Comparison of ENCODE assay signal across 8 mouse cellular contexts in genomic region chr10:94035658-94036374, GRCm38 (mm10). TPM values are rescaled to one million over a fixed set of nuclear protein-coding genes. Genes with fewer than 3 reads are reported as not detected.
DNase-seq lines count a peak whose midpoint lies in the region; ATAC-seq and TF ChIP-seq lines count a peak whose summit lies in the region.

Vezt (minus strand) TSS chr10:94035817.
Fgd6 (plus strand) TSS chr10:94036001.

- H3K4me3 ChIP-seq in C2C12 (ENCODE audit: insufficient read depth, poor library complexity, severe bottlenecking) = peak within 1 kb of the TSS; percentile 99
- H3K4me3 ChIP-seq in erythroblast, embryonic 14.5 days (replicated peaks) = peak within 1 kb of the TSS; percentile 97
- H3K4me3 ChIP-seq in heart, embryonic 11.5 days (ENCODE audit: low read depth, low read length) = peak within 1 kb of the TSS; percentile 86
- peak within 1 kb of the TSS; percentile 67 for H3K4me3 ChIP-seq in kidney, embryonic 16.5 days (ENCODE audit: low read length)
- H3K4me3 ChIP-seq in liver, adult 2 months (ENCODE audit: insufficient read depth, low read depth, low read length) = peak within 1 kb of the TSS; percentile 86
- H3K4me3 ChIP-seq in myocyte = peak within 1 kb of the TSS; percentile 94

- peaks cover 42% of the 10 kb centered on the region for H3K79me2 ChIP-seq in C2C12 (ENCODE audit: control insufficient read depth, insufficient read depth)
- peaks cover 31% of the 10 kb centered on the region; the same call in 1 of the 2 replicates for H3K79me2 ChIP-seq in liver, adult 2 months (ENCODE audit: control insufficient read depth, insufficient read depth, low read length)
- H3K79me2 ChIP-seq in myocyte (ENCODE audit: control insufficient read depth, insufficient read depth) = peaks cover 48% of the 10 kb centered on the region

- DNase-seq in brain, embryonic 14.5 days (ENCODE audit: low read depth) = peak; percentile 100
- DNase-seq in liver, adult 2 months (ENCODE audit: extremely low read depth, low read depth, low spot score) = peak; percentile 93
- peak; percentile 99 for DNase-seq in splenic B cell, adult 2 months (ENCODE audit: low read depth, low spot score)

- ATAC-seq in heart, embryonic 11.5 days (replicated peaks; ENCODE audit: insufficient number of reproducible peaks, low FRiP score, low TSS enrichment) = peak; percentile 98
- ATAC-seq in kidney, embryonic 16.5 days (ENCODE audit: low FRiP score, low TSS enrichment) = peak; percentile 99

- peak within 1 kb of the TSS; percentile 93 for H3K9ac ChIP-seq in heart, embryonic 11.5 days (ENCODE audit: low read depth, low read length)
- H3K9ac ChIP-seq in kidney, embryonic 16.5 days (replicated peaks; ENCODE audit: low read length) = peak within 1 kb of the TSS; percentile 78
- H3K9ac ChIP-seq in liver, adult 2 months (ENCODE audit: low read depth, low read length) = peak within 1 kb of the TSS; percentile 97

- TF ChIP-seq POLR2A in brain, embryonic 14.5 days (IDR thresholded peaks at IDR 0.05; ENCODE audit: borderline replicate concordance, extremely low read depth, insufficient read depth, insufficient read length, poor library complexity, severe bottlenecking) = peak; percentile 89
- TF ChIP-seq POLR2A in liver, adult 2 months (IDR thresholded peaks at IDR 0.05; ENCODE audit: extremely low read depth, insufficient read depth, low read length) = peak; percentile 79; the same call in 1 of the 2 replicates
- TF ChIP-seq POLR2A in myocyte (IDR thresholded peaks at IDR 0.05; ENCODE audit: insufficient read length, low read depth) = peak; percentile 91

- H3K4me1 ChIP-seq in erythroblast, embryonic 14.5 days (ENCODE audit: control insufficient read depth) = peaks cover 31% of the 10 kb centered on the region
- peaks cover 10% of the 10 kb centered on the region for H3K4me1 ChIP-seq in heart, embryonic 11.5 days (ENCODE audit: control insufficient read depth, insufficient read depth, low read length)
- H3K4me1 ChIP-seq in kidney, embryonic 16.5 days (ENCODE audit: insufficient read depth, low read length) = peaks cover 15% of the 10 kb centered on the region
- H3K4me1 ChIP-seq in liver, adult 2 months (ENCODE audit: control insufficient read depth, insufficient read depth, low read length) = peaks cover 16% of the 10 kb centered on the region

- TF ChIP-seq CTCF in C2C12 (IDR thresholded peaks at IDR 0.05; ENCODE audit: control insufficient read depth, insufficient read depth, insufficient read length) = peak; percentile 35
- TF ChIP-seq CTCF in brain, embryonic 14.5 days (IDR thresholded peaks at IDR 0.05; ENCODE audit: borderline replicate concordance, extremely low read depth, insufficient read depth, insufficient read length) = peak; percentile 72; the same call in 1 of the 2 replicates
- peak; percentile 76 for TF ChIP-seq CTCF in liver, adult 2 months (IDR thresholded peaks at IDR 0.05; ENCODE audit: low read depth, low read length)

- no peaks in the 10 kb centered on the region for H3K27me3 ChIP-seq in C2C12 (ENCODE audit: control insufficient read depth, insufficient read depth, insufficient read length)
- no peaks in the 10 kb centered on the region for H3K27me3 ChIP-seq in erythroblast, embryonic 14.5 days (ENCODE audit: control insufficient read depth)
- H3K27me3 ChIP-seq in heart, embryonic 11.5 days (ENCODE audit: control insufficient read depth, insufficient read depth, low read length) = no peaks in the 10 kb centered on the region
- H3K27me3 ChIP-seq in kidney, embryonic 16.5 days (ENCODE audit: insufficient read depth, low read length) = no peaks in the 10 kb centered on the region
- no peaks in the 10 kb centered on the region for H3K27me3 ChIP-seq in liver, adult 2 months (ENCODE audit: control insufficient read depth, insufficient read depth, low read length)
- H3K27me3 ChIP-seq in myocyte (ENCODE audit: control insufficient read depth, insufficient read depth, insufficient read length) = no peaks in the 10 kb centered on the region
- no peaks in the 10 kb centered on the region for H3K27me3 ChIP-seq in splenic B cell, adult 2 months (ENCODE audit: control insufficient read depth, insufficient read depth, low read length, poor library complexity, severe bottlenecking)

- peak within 1 kb of the TSS; percentile 84 for H3K4me2 ChIP-seq in heart, embryonic 11.5 days
- H3K4me2 ChIP-seq in kidney, embryonic 16.5 days (replicated peaks; ENCODE audit: low read depth, low read length) = peak within 1 kb of the TSS; percentile 79
- peak within 1 kb of the TSS; percentile 76 for H3K4me2 ChIP-seq in myocyte (ENCODE audit: low read depth)

- H3ac ChIP-seq in C2C12 (ENCODE audit: control insufficient read depth, insufficient read length, low read depth) (peak within 1 kb of the TSS; percentile 99), myocyte (ENCODE audit: control insufficient read depth, insufficient read length) (peak within 1 kb of the TSS; percentile 70)

- H3K27ac ChIP-seq in heart, embryonic 11.5 days (ENCODE audit: low read depth, low read length) = peak within 1 kb of the TSS; percentile 79
- H3K27ac ChIP-seq in kidney, embryonic 16.5 days (ENCODE audit: low read length) = peak within 1 kb of the TSS; percentile 51
- peak within 1 kb of the TSS; percentile 96 for H3K27ac ChIP-seq in liver, adult 2 months (replicated peaks; ENCODE audit: insufficient read depth, low read depth, low read length)

- H3K9me3 ChIP-seq in erythroblast, embryonic 14.5 days (ENCODE audit: control insufficient read depth, low read length) = no peaks in the 10 kb centered on the region
- H3K9me3 ChIP-seq in heart, embryonic 11.5 days (replicated peaks; ENCODE audit: control insufficient read depth, low read length) = no peaks in the 10 kb centered on the region
- no peaks in the 10 kb centered on the region for H3K9me3 ChIP-seq in kidney, embryonic 16.5 days (ENCODE audit: low read length)

- H3K36me3 ChIP-seq in C2C12 (ENCODE audit: control insufficient read depth, insufficient read depth) (peaks cover 3% of the 10 kb centered on the region), myocyte (ENCODE audit: control insufficient read depth, insufficient read depth) (no peaks in the 10 kb centered on the region)
- H3K36me3 ChIP-seq in erythroblast, embryonic 14.5 days (ENCODE audit: control insufficient read depth) = peaks cover 5% of the 10 kb centered on the region
- no peaks in the 10 kb centered on the region for H3K36me3 ChIP-seq in heart, embryonic 11.5 days (ENCODE audit: control insufficient read depth, insufficient read depth, low read length)
- H3K36me3 ChIP-seq in kidney, embryonic 16.5 days (ENCODE audit: insufficient read depth, low read length) = 0 out of 2 replicates have a peak, but pooled peaks cover 2% of the 10 kb centered on the region
- no peaks in the 10 kb centered on the region for H3K36me3 ChIP-seq in liver, adult 2 months (ENCODE audit: control insufficient read depth, insufficient read depth, low read length)
- H3K36me3 ChIP-seq in splenic B cell, adult 2 months (ENCODE audit: control insufficient read depth, insufficient read depth, low read length, poor library complexity, severe bottlenecking) = no peaks in the 10 kb centered on the region

- under 1% methylated on average over 72 of the region's 77 CpGs for WGBS in heart, embryonic 11.5 days (ENCODE audit: insufficient replicate concordance)
- WGBS in kidney, embryonic 16.5 days = under 1% methylated on average over 75 of the region's 77 CpGs
- under 1% methylated on average over 77 of the region's 77 CpGs for WGBS in liver, adult 2 months

- peaks cover 16% of the 10 kb centered on the region for H3K79me3 ChIP-seq in C2C12 (ENCODE audit: low read depth)

TF ChIP-seq in C2C12, 6 proteins besides CTCF, POLR2A, EP300 and RAD21:
- TF ChIP-seq MAX (IDR thresholded peaks at IDR 0.05) = peak; percentile 13
- TF ChIP-seq CEBPB (IDR thresholded peaks at IDR 0.05; ENCODE audit: low read depth) = no peak

TF ChIP-seq in myocyte, 11 proteins besides CTCF, POLR2A, EP300 and RAD21:
- TF ChIP-seq TCF3 (IDR thresholded peaks at IDR 0.05; ENCODE audit: insufficient read length, low read depth) = no peak
- peak in 1 of 3 experiments; percentile 21 for TF ChIP-seq MYOD1 (IDR thresholded peaks at IDR 0.05; ENCODE audit: control insufficient read depth in 1 of 3, insufficient read length in 2 of 3, low read depth in 2 of 3)
- TF ChIP-seq SRF (IDR thresholded peaks at IDR 0.05; ENCODE audit: control insufficient read depth, insufficient read length, low read depth) = no peak
- no peak for TF ChIP-seq CEBPB (IDR thresholded peaks at IDR 0.05; ENCODE audit: insufficient read depth, poor library complexity, severe bottlenecking)
- no peak for TF ChIP-seq MAX (IDR thresholded peaks at IDR 0.05; ENCODE audit: low read depth)
- no peak for TF ChIP-seq USF1 (IDR thresholded peaks at IDR 0.05; ENCODE audit: low read depth)
- peak; percentile 81 for TF ChIP-seq POLR2AphosphoS2 (IDR thresholded peaks at IDR 0.05; ENCODE audit: insufficient read length, low read depth)
- TF ChIP-seq MYOG (IDR thresholded peaks at IDR 0.05; ENCODE audit: control insufficient read depth in 1 of 3, insufficient read depth in 1 of 3, insufficient read length in 2 of 3, low read depth in 2 of 3) = peak in 1 of 3 experiments; percentile 29
- no peak for TF ChIP-seq REST (IDR thresholded peaks at IDR 0.05; ENCODE audit: insufficient read depth, insufficient read length)
- no peak for TF ChIP-seq E2F4 (IDR thresholded peaks at IDR 0.05; ENCODE audit: insufficient read depth)
- TF ChIP-seq TCF12 (IDR thresholded peaks at IDR 0.05; ENCODE audit: insufficient read depth, poor library complexity, severe bottlenecking) = no peak

RNA-seq across cellular contexts. Expression of gene Vezt, which starts in this region (rescaled TPM):
- 10.2 TPM for polyA plus RNA-seq in C2C12 (2012; fragmentation: generic; extraction: Trizol)
- polyA plus RNA-seq in brain, embryonic 14.5 days (2012; rRNA removed) = 53.2 and 56.2 TPM in 2 replicates
- 0.73 and 0.83 TPM in 2 replicates for polyA plus RNA-seq in erythroblast, embryonic 14.5 days (2012)
- 25.3 and 26.9 TPM in 2 replicates for polyA plus RNA-seq in heart, embryonic 11.5 days (2014; fragmentation: Nextera tagmentation; extraction: Ambion mirVana)
- polyA plus RNA-seq in kidney, embryonic 16.5 days (2015; fragmentation: Nextera tagmentation; extraction: Ambion mirVana) = 24.5 TPM in 2 replicates
- 9.2 and 11.7 TPM in 2 replicates for total RNA-seq in liver, adult 2 months (2014; rRNA removed)
- polyA plus RNA-seq in liver, adult 2 months (2012; rRNA removed) = 6.4 and 6.5 TPM in 2 replicates
- 16.8 TPM for polyA plus RNA-seq in myocyte (2012; fragmentation: generic; extraction: Trizol)

RNA-seq across cellular contexts. Expression of gene Fgd6, which starts in this region (rescaled TPM):
- polyA plus RNA-seq in C2C12 (2012; fragmentation: generic; extraction: Trizol) = 1.3 TPM
- polyA plus RNA-seq in brain, embryonic 14.5 days (2012; rRNA removed) = 2.9 and 5.4 TPM in 2 replicates
- 0.04 TPM in 2 replicates for polyA plus RNA-seq in erythroblast, embryonic 14.5 days (2012)
- polyA plus RNA-seq in heart, embryonic 11.5 days (2014; fragmentation: Nextera tagmentation; extraction: Ambion mirVana) = 3.6 and 4.3 TPM in 2 replicates
- 3.3 TPM in 2 replicates for polyA plus RNA-seq in kidney, embryonic 16.5 days (2015; fragmentation: Nextera tagmentation; extraction: Ambion mirVana)
- total RNA-seq in liver, adult 2 months (2014; rRNA removed) = 17.2 and 17.8 TPM in 2 replicates
- 4.2 and 4.7 TPM in 2 replicates for polyA plus RNA-seq in liver, adult 2 months (2012; rRNA removed)
- 1.7 TPM for polyA plus RNA-seq in myocyte (2012; fragmentation: generic; extraction: Trizol)

Comparison
In these comparisons a context has a peak if more than half of its experiments do, and no peak if none do; other contexts are left out.
1. Peak in every context shown above with its lines: DNase-seq, ATAC-seq, H3K4me3 ChIP-seq and H3K27ac ChIP-seq.